Mouse (Mus musculus) T-helper 1 cell (primary cell): ENCODE results near the gene Neurod6.

ENCODE experiments used
- in situ Hi-C: fragments of 300-600 bp; cut with MboI, MseI; formaldehyde crosslinking; loops from one replicate; pipeline ENCODE4 v1.15.1; 2025; ENCODE audit warnings: high pct_unique_total_duplicates

Neurod6 gene

DNA sequence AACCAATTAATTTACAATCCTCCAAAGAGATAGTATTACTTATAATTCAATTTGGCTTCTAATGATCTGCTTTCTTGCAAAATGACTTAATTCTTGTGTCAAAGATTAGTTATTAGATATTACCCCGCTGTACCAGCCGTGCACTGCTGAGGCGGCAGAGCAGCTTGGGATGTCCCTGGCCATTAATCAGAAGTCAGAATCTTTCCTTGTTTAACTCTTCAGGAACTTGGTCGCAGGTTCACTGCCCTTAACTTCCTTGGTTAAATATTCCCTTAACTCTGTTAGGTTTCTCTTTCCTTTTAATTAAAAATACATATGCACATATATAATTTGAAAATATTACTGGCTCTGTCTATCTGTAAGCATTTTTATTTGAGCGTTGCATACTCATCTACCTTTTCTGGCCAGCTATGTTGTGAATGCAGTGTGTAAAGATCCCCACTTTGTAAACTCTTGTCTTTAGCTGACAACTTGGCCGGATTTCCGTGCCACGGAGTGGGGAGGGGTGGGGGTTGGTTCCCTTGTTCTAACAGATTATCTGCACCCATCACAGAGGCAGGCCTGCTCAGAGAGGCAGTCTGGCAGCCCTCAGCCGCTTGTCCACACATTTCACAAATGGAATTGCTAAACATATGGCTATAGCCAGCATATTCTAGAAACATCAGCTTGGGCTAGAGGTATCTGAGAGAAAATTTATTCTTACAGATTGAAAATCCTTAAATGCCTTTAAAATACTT is 34.1 kb downstream of the Neurod6 start:
- in situ Hi-C loops = no loop called here

DNA sequence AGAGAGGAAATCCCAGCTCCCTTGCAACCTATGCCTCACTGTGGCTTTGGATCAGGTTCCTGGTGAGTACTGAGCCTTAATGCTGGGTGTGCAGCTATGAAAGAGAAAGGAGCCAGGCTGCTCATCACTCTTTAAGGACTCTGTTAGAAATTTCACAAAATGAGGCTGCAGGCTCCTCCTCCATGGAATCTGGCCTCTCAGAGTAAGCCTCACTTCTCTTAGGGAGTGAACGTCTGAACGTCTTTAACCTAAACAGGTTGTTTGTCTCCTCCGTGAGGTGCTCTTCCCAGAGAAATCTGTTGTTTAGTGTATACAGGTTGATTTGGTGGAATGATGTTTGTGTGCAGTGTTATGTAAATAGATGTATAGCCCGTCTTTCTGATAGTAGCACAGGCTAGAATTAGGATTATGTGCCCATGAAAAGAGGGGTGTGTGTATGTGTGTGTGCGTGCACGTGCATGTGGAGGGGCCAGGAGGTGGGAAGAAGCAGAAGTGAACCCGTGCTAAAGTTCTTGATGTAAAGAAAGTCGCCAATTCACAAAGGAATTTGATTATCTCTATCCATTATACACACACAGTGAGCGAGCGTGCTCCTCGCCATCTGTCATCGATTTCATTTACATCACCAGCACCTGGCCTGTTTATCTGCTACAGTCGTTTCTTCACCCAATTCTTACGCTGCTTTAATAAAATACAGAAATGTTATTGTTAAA is 34.8 kb downstream of the Neurod6 start:
- in situ Hi-C loops = no loop called here

DNA sequence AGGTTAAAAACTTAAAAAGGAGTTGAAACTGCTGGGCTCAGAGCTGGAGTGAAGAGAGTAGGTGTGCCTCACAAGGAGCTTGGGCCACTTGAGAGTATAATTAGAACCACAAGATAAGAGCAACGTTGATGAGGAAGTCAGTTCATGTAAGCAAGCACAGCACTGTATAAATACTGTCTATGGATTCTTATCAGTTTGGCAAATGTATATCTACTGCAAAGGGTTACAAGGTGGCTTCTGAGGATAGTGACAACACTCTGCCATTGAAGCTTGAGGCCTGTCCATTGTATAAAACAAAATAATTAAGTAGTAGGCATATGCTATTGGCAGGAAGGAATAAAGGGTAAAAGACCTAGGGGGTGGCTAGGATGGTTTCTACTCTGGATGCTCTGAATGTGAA is 46.4 kb downstream of the Neurod6 start:
- in situ Hi-C loops = no loop called here
